In the genomic region with DNA sequence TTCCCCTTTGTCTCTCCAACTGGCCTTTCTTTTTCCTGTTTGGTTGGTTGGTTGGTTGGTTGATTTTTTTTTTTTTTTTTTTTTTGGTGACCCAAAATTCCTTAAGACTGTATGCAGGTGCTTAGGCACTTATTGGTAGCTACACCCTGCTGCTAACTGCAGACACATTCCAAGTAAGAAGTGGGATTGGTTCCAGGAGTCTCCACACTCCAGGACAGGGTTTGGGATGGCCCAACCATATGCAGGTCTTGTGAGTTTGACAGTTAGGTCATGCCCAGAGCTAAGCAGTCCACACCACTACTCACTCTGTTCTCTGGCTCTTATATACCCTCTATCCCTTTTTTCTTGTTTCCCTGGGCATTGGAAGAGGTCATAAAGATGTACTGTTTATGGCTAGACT, we compare ENCODE assay signal across 24 mouse cellular contexts.
DNase-seq lines count a peak whose midpoint lies in the region; TF ChIP-seq lines count a peak whose summit lies in the region.
"Had no signal": no experiment of that assay in that cellular context is flagged by ENCODE, and none has a peak within 500 bp of the region (broad histone marks: within the 10 kb centered on the region; RNA-seq: fewer than 3 reads in every experiment).

No protein-coding gene starts in this region.

- H3K4me3 ChIP-seq in cerebellum, adult 2 months (replicated peaks; ENCODE audit: insufficient read depth, low read depth, low read length): no peak overlapping the region
- H3K4me3 ChIP-seq in lung, adult 2 months (replicated peaks; ENCODE audit: extremely low read depth, low read depth, low read length): no peak overlapping the region
- H3K4me3 ChIP-seq in midbrain, embryonic 10.5 days: no peak overlapping the region
- H3K4me3 ChIP-seq: embryonic facial prominence, embryonic 10.5 days; embryonic facial prominence, embryonic 13.5 days; erythroblast, embryonic 14.5 days; forebrain, embryonic 12.5 days; forebrain, embryonic 15.5 days; heart, embryonic 10.5 days; heart, embryonic 13.5 days had no signal

- H3K27ac ChIP-seq in cerebellum, adult 2 months (ENCODE audit: insufficient read depth, low read length): no peak overlapping the region
- no peak overlapping the region for H3K27ac ChIP-seq in midbrain, embryonic 10.5 days (replicated peaks)
- H3K27ac ChIP-seq: embryonic facial prominence, embryonic 10.5 days; embryonic facial prominence, embryonic 13.5 days; forebrain, embryonic 12.5 days; forebrain, embryonic 15.5 days; heart, embryonic 10.5 days; heart, embryonic 13.5 days; hindbrain, embryonic 14.5 days; hindbrain, postnatal 0 days had no signal

- H3K4me1 ChIP-seq in cerebellum, adult 2 months (ENCODE audit: control insufficient read depth, insufficient read depth, low read length): peaks cover 3% of the 10 kb centered on the region; the same call in 1 of the 2 replicates
- H3K4me1 ChIP-seq in lung, adult 2 months (ENCODE audit: control insufficient read depth, insufficient read depth, low read length): no peaks in the 10 kb centered on the region
- no peaks in the 10 kb centered on the region for H3K4me1 ChIP-seq in midbrain, embryonic 10.5 days
- H3K4me1 ChIP-seq: forebrain, embryonic 12.5 days; forebrain, embryonic 15.5 days; heart, embryonic 10.5 days had no signal

- no peaks in the 10 kb centered on the region for H3K27me3 ChIP-seq in cerebellum, adult 2 months (ENCODE audit: control insufficient read depth, insufficient read depth, low read length)
- no peaks in the 10 kb centered on the region for H3K27me3 ChIP-seq in midbrain, embryonic 10.5 days (ENCODE audit: low read depth, poor library complexity, severe bottlenecking)
- H3K27me3 ChIP-seq: embryonic facial prominence, embryonic 13.5 days; forebrain, embryonic 12.5 days; forebrain, embryonic 15.5 days; heart, embryonic 13.5 days had no signal

- no peak for TF ChIP-seq CTCF in cerebellum, adult 2 months (IDR thresholded peaks at IDR 0.05; ENCODE audit: borderline replicate concordance, insufficient read depth, low read depth, low read length)
- no peak for TF ChIP-seq CTCF in lung, adult 2 months (IDR thresholded peaks at IDR 0.05; ENCODE audit: insufficient read depth, low read length)

- peaks cover 3% of the 10 kb centered on the region; the same call in 1 of the 2 replicates for H3K36me3 ChIP-seq in midbrain, embryonic 10.5 days
- H3K36me3 ChIP-seq: embryonic facial prominence, embryonic 13.5 days; forebrain, embryonic 12.5 days; forebrain, embryonic 15.5 days; heart, embryonic 10.5 days; heart, embryonic 13.5 days had no signal

- H3K9me3 ChIP-seq in midbrain, embryonic 10.5 days (replicated peaks): no peaks in the 10 kb centered on the region
- H3K9me3 ChIP-seq: embryonic facial prominence, embryonic 10.5 days; embryonic facial prominence, embryonic 13.5 days; forebrain, embryonic 12.5 days; forebrain, embryonic 15.5 days; heart, embryonic 10.5 days; heart, embryonic 13.5 days had no signal

- peak; percentile 36 for DNase-seq in cerebellum, adult 11-12 months
- DNase-seq in cerebellum, adult 2 months: peak; percentile 34 to 64
- peak; percentile 51 for DNase-seq in cerebellum, adult 9-11 months
- peak; percentile 25 to 34 for DNase-seq in cerebellum, postnatal 36 days
- no peak for DNase-seq in adrenal gland, postnatal 10 days
- DNase-seq in lung, adult 2 months: no peak
- DNase-seq in midbrain, embryonic 10.5 days (ENCODE audit: low spot score): no peak
- DNase-seq: adrenal gland, adult 2 months; adrenal gland, postnatal 25 days; embryo, embryonic 11 days; gastrocnemius, postnatal 25 days; heart, adult 18-20 months; heart, postnatal 14 days; heart, postnatal 4 days; kidney, adult 18-20 months had no signal

- TF ChIP-seq POLR2A in cerebellum, adult 2 months (IDR thresholded peaks at IDR 0.05; ENCODE audit: borderline replicate concordance, insufficient read depth, low read length): no peak
- TF ChIP-seq POLR2A in lung, adult 2 months (IDR thresholded peaks at IDR 0.05; ENCODE audit: borderline replicate concordance, extremely low read depth, low read depth, low read length): no peak

Comparison
In these comparisons a context has a peak if more than half of its experiments do, and no peak if none do; other contexts are left out.
1. DNase-seq: peak in cerebellum, adult 11-12 months (single experiment), cerebellum, adult 2 months (2 of 2), cerebellum, adult 9-11 months (single experiment) and cerebellum, postnatal 36 days (2 of 2); none in adrenal gland, postnatal 10 days (single experiment), lung, adult 2 months (single experiment) and midbrain, embryonic 10.5 days (single experiment).